21 mouse cellular contexts compared by ENCODE assay signal in the genomic region with DNA sequence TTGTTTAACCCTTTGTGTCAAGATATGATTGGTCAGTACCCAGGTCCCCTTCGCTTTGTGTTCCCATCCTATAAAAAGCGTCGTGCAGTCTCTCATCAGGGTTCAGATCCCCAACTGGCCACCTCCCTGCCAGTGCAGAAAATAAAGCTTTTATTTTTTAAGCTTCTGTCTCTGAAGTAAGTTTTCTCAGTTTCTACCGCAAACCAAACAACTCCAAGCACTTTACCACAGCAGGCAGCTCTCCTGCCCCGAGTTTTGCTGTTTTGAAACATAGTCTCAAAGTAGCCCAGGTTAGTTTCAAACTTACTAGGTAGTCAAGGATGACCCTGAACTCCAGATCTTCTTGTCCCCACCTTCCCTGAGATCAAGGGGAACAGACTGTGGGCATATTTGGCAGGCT. TPM values are rescaled to one million over a fixed set of nuclear protein-coding genes. Genes with fewer than 3 reads are reported as not detected.
A peak's percentile ranks its signal among the peaks of the same experiment; 100 is the strongest.
DNase-seq lines count a peak whose midpoint lies in the region; ATAC-seq and TF ChIP-seq lines count a peak whose summit lies in the region.
"Had no signal": no experiment of that assay in that cellular context is flagged by ENCODE, and none has a peak within 500 bp of the region (broad histone marks: within the 10 kb centered on the region; RNA-seq: fewer than 3 reads in every experiment).

No protein-coding gene starts in this region.

- peak overlapping the region; percentile 35; the same call in 1 of the 2 replicates for H3K9ac ChIP-seq in heart, embryonic 16.5 days (ENCODE audit: low read length)
- H3K9ac ChIP-seq in intestine, postnatal 0 days (ENCODE audit: low read depth, low read length), result 0 out of 2 replicates have a peak overlapping the region, but pooled peaks have one; percentile 28
- H3K9ac ChIP-seq: embryonic facial prominence, embryonic 12.5 days; neural tube, embryonic 12.5 days had no signal

- no peak for TF ChIP-seq POLR2A in embryonic fibroblast, embryonic 13.5 days (IDR thresholded peaks at IDR 0.05; ENCODE audit: low read depth, low read length)
- TF ChIP-seq POLR2A in small intestine, adult 2 months (IDR thresholded peaks at IDR 0.05; ENCODE audit: low read depth, low read length), result no peak

- no peak for TF ChIP-seq CTCF in embryonic fibroblast, embryonic 13.5 days (IDR thresholded peaks at IDR 0.05; ENCODE audit: borderline replicate concordance, insufficient read depth, low read length)
- no peak for TF ChIP-seq CTCF in intestine, postnatal 0 days (IDR thresholded peaks at IDR 0.05; ENCODE audit: low read depth)
- no peak for TF ChIP-seq CTCF in small intestine, adult 2 months (IDR thresholded peaks at IDR 0.05; ENCODE audit: extremely low read depth, insufficient read length, insufficient replicate concordance, low read depth, low read length)

- H3K36me3 ChIP-seq in heart, embryonic 16.5 days (ENCODE audit: control insufficient read depth, insufficient read depth), result peaks cover 22% of the 10 kb centered on the region
- H3K36me3 ChIP-seq in intestine, postnatal 0 days (ENCODE audit: control insufficient read depth, insufficient read depth), result peaks cover 43% of the 10 kb centered on the region
- peaks cover 49% of the 10 kb centered on the region for H3K36me3 ChIP-seq in small intestine, adult 2 months (ENCODE audit: control insufficient read depth, insufficient read depth, low read length)

- H3K4me2 ChIP-seq in heart, embryonic 16.5 days (ENCODE audit: low read depth, low read length), result no peak overlapping the region
- no peak overlapping the region for H3K4me2 ChIP-seq in intestine, postnatal 0 days (replicated peaks; ENCODE audit: low read depth)
- H3K4me2 ChIP-seq: neural tube, embryonic 12.5 days had no signal

- no peak overlapping the region for H3K4me3 ChIP-seq in heart, embryonic 16.5 days (ENCODE audit: low read length)
- no peak overlapping the region for H3K4me3 ChIP-seq in embryonic fibroblast, embryonic 13.5 days (ENCODE audit: insufficient read depth, low read length)
- H3K4me3 ChIP-seq in intestine, postnatal 0 days (ENCODE audit: low read depth, low read length), result no peak overlapping the region
- H3K4me3 ChIP-seq in small intestine, adult 2 months (ENCODE audit: low read depth, low read length), result no peak overlapping the region
- H3K4me3 ChIP-seq: embryonic facial prominence, embryonic 12.5 days; neural tube, embryonic 12.5 days had no signal

- H3K4me1 ChIP-seq in heart, embryonic 16.5 days (ENCODE audit: control insufficient read depth, insufficient read depth, low read length), result peaks cover 23% of the 10 kb centered on the region
- H3K4me1 ChIP-seq in embryonic fibroblast, embryonic 13.5 days (ENCODE audit: control insufficient read depth, insufficient read depth, low read length), result peaks cover 5% of the 10 kb centered on the region
- 0 out of 2 replicates have a peak, but pooled peaks cover 3% of the 10 kb centered on the region for H3K4me1 ChIP-seq in intestine, postnatal 0 days (replicated peaks; ENCODE audit: control insufficient read depth, insufficient read depth, low read length)
- H3K4me1 ChIP-seq in small intestine, adult 2 months (ENCODE audit: control insufficient read depth, insufficient read depth, insufficient read length, low read length), result peaks cover 37% of the 10 kb centered on the region

- H3K27ac ChIP-seq in heart, embryonic 16.5 days (ENCODE audit: low read length), result peak overlapping the region; percentile 94
- peak overlapping the region; percentile 70; the same call in 1 of the 2 replicates for H3K27ac ChIP-seq in embryonic fibroblast, embryonic 13.5 days (ENCODE audit: insufficient read depth, low read length)
- peak overlapping the region; percentile 98 for H3K27ac ChIP-seq in intestine, postnatal 0 days (ENCODE audit: low read depth, low read length)
- peak overlapping the region; percentile 87 for H3K27ac ChIP-seq in small intestine, adult 2 months (ENCODE audit: insufficient read depth, low read depth, low read length)
- H3K27ac ChIP-seq: neural tube, embryonic 12.5 days had no signal

- no peak for DNase-seq in heart, adult 8-10 months (ENCODE audit: low spot score)
- no peak for DNase-seq in kidney, adult 18-20 months
- no peak for DNase-seq in urinary bladder, postnatal 36 days (ENCODE audit: low spot score in 2 of 2)
- DNase-seq: cerebellum, adult 11 months; cerebellum, postnatal 36 days; heart, postnatal 4 days; thymus, adult 18-20 months had no signal

- 87% methylated on average over 5 of the region's 5 CpGs for WGBS in heart, embryonic 16.5 days
- 54% methylated on average over 5 of the region's 5 CpGs for WGBS in intestine, postnatal 0 days
- WGBS in small intestine, adult 2 months, result 55% methylated on average over 5 of the region's 5 CpGs

- no peaks in the 10 kb centered on the region for H3K27me3 ChIP-seq in heart, embryonic 16.5 days (ENCODE audit: control insufficient read depth, insufficient read depth, low read length)
- H3K27me3 ChIP-seq in intestine, postnatal 0 days (replicated peaks; ENCODE audit: control insufficient read depth, insufficient read depth, low read length), result no peaks in the 10 kb centered on the region
- H3K27me3 ChIP-seq in small intestine, adult 2 months (ENCODE audit: control insufficient read depth, insufficient read depth, low read length), result no peaks in the 10 kb centered on the region
- H3K27me3 ChIP-seq: embryonic facial prominence, embryonic 12.5 days; neural tube, embryonic 12.5 days had no signal

- ATAC-seq in heart, embryonic 16.5 days (replicated peaks; ENCODE audit: extremely low read depth, insufficient read depth, low FRiP score), result no peak
- no peak for ATAC-seq in intestine, postnatal 0 days
- ATAC-seq: activated CD4-positive, CD25-positive, alpha-beta regulatory T cell, adult 4 months; CD4-positive, CD25-positive, alpha-beta regulatory T cell, adult 4 months; inflammation-experienced regulatory T-cells, adult 6 months had no signal

- H3K9me3 ChIP-seq in heart, embryonic 16.5 days (replicated peaks; ENCODE audit: control insufficient read depth, low read length), result no peaks in the 10 kb centered on the region; the same call in 1 of the 2 replicates
- H3K9me3 ChIP-seq in intestine, postnatal 0 days (ENCODE audit: control insufficient read depth), result no peaks in the 10 kb centered on the region
- H3K9me3 ChIP-seq: embryonic facial prominence, embryonic 12.5 days; neural tube, embryonic 12.5 days had no signal

RNA-seq across cellular contexts. Expression of gene Ticam1, which starts 1.8 kb away (rescaled TPM):
- 7.6 and 8.6 TPM in 2 replicates for polyA plus RNA-seq in heart, embryonic 16.5 days (2015; fragmentation: Nextera tagmentation; extraction: Ambion mirVana)
- total RNA-seq in heart, adult 8-10 months (2022), result 1 to 10 TPM; 6.9 to 9.5 (median 8.1) TPM
- polyA plus RNA-seq in embryonic fibroblast, embryonic 13.5 days (2011; ENCODE audit: insufficient read length, low read depth, missing spikeins), result 11.1 and 15.6 TPM in 2 replicates
- 15.8 and 16.0 TPM in 2 replicates for polyA plus RNA-seq in intestine, postnatal 0 days (2015; fragmentation: Nextera tagmentation; extraction: Ambion mirVana)
- 39.7 and 96.6 TPM in 2 replicates for polyA plus RNA-seq in small intestine, adult 2 months (2012; rRNA removed)

RNA-seq across cellular contexts. Expression of gene Plin3, which starts 14.3 kb away (rescaled TPM):
- 79.3 and 89.4 TPM in 2 replicates for polyA plus RNA-seq in heart, embryonic 16.5 days (2015; fragmentation: Nextera tagmentation; extraction: Ambion mirVana)
- total RNA-seq in heart, adult 8-10 months (2022), result 100 to 1,000 TPM; 172 to 233 (median 219) TPM
- polyA plus RNA-seq in embryonic fibroblast, embryonic 13.5 days (2011; ENCODE audit: insufficient read length, low read depth, missing spikeins), result 37.4 and 41.2 TPM in 2 replicates
- polyA plus RNA-seq in intestine, postnatal 0 days (2015; fragmentation: Nextera tagmentation; extraction: Ambion mirVana), result 521 and 545 TPM in 2 replicates
- polyA plus RNA-seq in small intestine, adult 2 months (2012; rRNA removed), result 137 and 299 TPM in 2 replicates

RNA-seq across cellular contexts. Expression of gene Fem1a, which starts 21.7 kb away (rescaled TPM):
- polyA plus RNA-seq in heart, embryonic 16.5 days (2015; fragmentation: Nextera tagmentation; extraction: Ambion mirVana), result 25.6 and 26.9 TPM in 2 replicates
- total RNA-seq in heart, adult 8-10 months (2022), result 100 to 1,000 TPM; 113 to 131 (median 128) TPM
- polyA plus RNA-seq in embryonic fibroblast, embryonic 13.5 days (2011; ENCODE audit: insufficient read length, low read depth, missing spikeins), result 9.7 and 10.6 TPM in 2 replicates
- polyA plus RNA-seq in intestine, postnatal 0 days (2015; fragmentation: Nextera tagmentation; extraction: Ambion mirVana), result 7.0 and 8.0 TPM in 2 replicates
- polyA plus RNA-seq in small intestine, adult 2 months (2012; rRNA removed), result 21.3 and 22.9 TPM in 2 replicates

RNA-seq across cellular contexts. Expression of gene Arrdc5, which starts 21.7 kb away (rescaled TPM):
- 0.21 TPM in 1 of 2 replicates, not detected in the other for polyA plus RNA-seq in heart, embryonic 16.5 days (2015; fragmentation: Nextera tagmentation; extraction: Ambion mirVana)
- total RNA-seq in heart, adult 8-10 months (2022), result under 1 TPM in 1 of 4 experiments, not detected in 3; 0.41 TPM
- polyA plus RNA-seq in embryonic fibroblast, embryonic 13.5 days (2011; ENCODE audit: insufficient read length, low read depth, missing spikeins), result not detected in 2 replicates
- polyA plus RNA-seq in intestine, postnatal 0 days (2015; fragmentation: Nextera tagmentation; extraction: Ambion mirVana), result not detected in 2 replicates
- polyA plus RNA-seq in small intestine, adult 2 months (2012; rRNA removed), result not detected in 2 replicates
- total RNA-seq: adrenal gland, postnatal 4 days; heart, postnatal 4 days; liver, adult 2 months; megakaryocyte progenitor cell, adult 5-6 weeks; midbrain, postnatal 0 days had no signal
- polyA plus RNA-seq: activated CD4-positive, CD25-positive, alpha-beta regulatory T cell, adult 4 months; CD4-positive, CD25-positive, alpha-beta regulatory T cell, adult 4 months; embryonic facial prominence, embryonic 12.5 days; forebrain, embryonic 11.5 days; inflammation-experienced regulatory T-cells, adult 6 months; liver, adult 2 months; midbrain, postnatal 0 days; neural tube, embryonic 12.5 days had no signal

RNA-seq across cellular contexts. Expression of gene Uhrf1, which starts 24.8 kb away (rescaled TPM):
- 76.6 and 94.0 TPM in 2 replicates for polyA plus RNA-seq in heart, embryonic 16.5 days (2015; fragmentation: Nextera tagmentation; extraction: Ambion mirVana)
- 1 to 10 TPM; 1.5 to 2.6 (median 2.2) TPM for total RNA-seq in heart, adult 8-10 months (2022)
- polyA plus RNA-seq in embryonic fibroblast, embryonic 13.5 days (2011; ENCODE audit: insufficient read length, low read depth, missing spikeins), result 48.0 and 50.2 TPM in 2 replicates
- 22.5 and 23.5 TPM in 2 replicates for polyA plus RNA-seq in intestine, postnatal 0 days (2015; fragmentation: Nextera tagmentation; extraction: Ambion mirVana)
- 7.6 and 16.3 TPM in 2 replicates for polyA plus RNA-seq in small intestine, adult 2 months (2012; rRNA removed)
